Comparison of ENCODE assay signal across 17 mouse cellular contexts in the genomic region with DNA sequence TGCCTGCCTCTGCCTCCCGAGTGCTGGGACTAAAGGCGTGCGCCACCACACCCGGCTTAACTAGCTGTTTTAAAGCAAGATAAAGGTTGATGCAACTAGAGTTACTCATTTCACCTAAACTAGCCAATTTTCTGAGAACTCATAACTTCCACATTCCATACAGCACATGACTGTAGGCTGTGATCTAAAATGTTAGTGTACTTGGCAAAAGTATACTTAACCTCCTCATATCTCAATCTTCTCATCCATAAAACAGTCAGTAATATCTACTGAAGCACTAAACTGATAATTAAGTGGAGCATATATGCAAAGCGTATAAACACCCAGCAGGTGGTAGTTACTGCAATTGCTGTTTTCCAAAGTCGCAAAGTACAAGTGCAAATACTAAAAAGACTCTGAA. TPM values are rescaled to one million over a fixed set of nuclear protein-coding genes. Genes with fewer than 3 reads are reported as not detected.
DNase-seq lines count a peak whose midpoint lies in the region; ATAC-seq and TF ChIP-seq lines count a peak whose summit lies in the region.
"Had no signal": no experiment of that assay in that cellular context is flagged by ENCODE, and none has a peak within 500 bp of the region (broad histone marks: within the 10 kb centered on the region; RNA-seq: fewer than 3 reads in every experiment).

No protein-coding gene starts in this region.

- no peaks in the 10 kb centered on the region for H3K9me3 ChIP-seq in intestine, embryonic 14.5 days (ENCODE audit: control insufficient read depth, low read length)
- no peaks in the 10 kb centered on the region for H3K9me3 ChIP-seq in intestine, postnatal 0 days (ENCODE audit: control insufficient read depth)
- H3K9me3 ChIP-seq in liver, embryonic 12.5 days (replicated peaks) = no peaks in the 10 kb centered on the region
- H3K9me3 ChIP-seq in stomach, embryonic 15.5 days = no peaks in the 10 kb centered on the region
- no peaks in the 10 kb centered on the region for H3K9me3 ChIP-seq in midbrain, embryonic 11.5 days (ENCODE audit: control insufficient read depth, low read length)
- H3K9me3 ChIP-seq: embryonic facial prominence, embryonic 10.5 days; limb, embryonic 15.5 days; neural tube, embryonic 13.5 days had no signal

- no peaks in the 10 kb centered on the region for H3K36me3 ChIP-seq in intestine, embryonic 14.5 days (ENCODE audit: control insufficient read depth, insufficient read depth, low read length)
- no peaks in the 10 kb centered on the region for H3K36me3 ChIP-seq in intestine, postnatal 0 days (ENCODE audit: control insufficient read depth, insufficient read depth)
- peaks cover 19% of the 10 kb centered on the region for H3K36me3 ChIP-seq in liver, embryonic 12.5 days
- H3K36me3 ChIP-seq in stomach, embryonic 15.5 days = no peaks in the 10 kb centered on the region
- no peaks in the 10 kb centered on the region for H3K36me3 ChIP-seq in midbrain, embryonic 11.5 days (ENCODE audit: control insufficient read depth, insufficient read depth, low read length)
- H3K36me3 ChIP-seq: embryonic facial prominence, embryonic 10.5 days; limb, embryonic 15.5 days; neural tube, embryonic 13.5 days had no signal

- no peaks in the 10 kb centered on the region for H3K27me3 ChIP-seq in intestine, embryonic 14.5 days (replicated peaks; ENCODE audit: control insufficient read depth, insufficient read depth, low read length)
- H3K27me3 ChIP-seq in intestine, postnatal 0 days (replicated peaks; ENCODE audit: control insufficient read depth, insufficient read depth, low read length) = no peaks in the 10 kb centered on the region
- H3K27me3 ChIP-seq in liver, embryonic 12.5 days (replicated peaks) = no peaks in the 10 kb centered on the region
- no peaks in the 10 kb centered on the region for H3K27me3 ChIP-seq in stomach, embryonic 15.5 days (replicated peaks)
- H3K27me3 ChIP-seq in midbrain, embryonic 11.5 days (ENCODE audit: control insufficient read depth, insufficient read depth, low read length) = no peaks in the 10 kb centered on the region; the same call in 1 of the 2 replicates
- H3K27me3 ChIP-seq: limb, embryonic 15.5 days had no signal

- H3K27ac ChIP-seq in gastrocnemius, adult 2 months = peak overlapping the region; percentile 57; the same call in 1 of the 2 replicates
- H3K27ac ChIP-seq in intestine, embryonic 14.5 days (ENCODE audit: low read depth) = peak overlapping the region; percentile 70
- H3K27ac ChIP-seq in intestine, postnatal 0 days (ENCODE audit: low read depth, low read length) = no peak overlapping the region
- peak overlapping the region; percentile 100 for H3K27ac ChIP-seq in liver, embryonic 12.5 days
- H3K27ac ChIP-seq in stomach, embryonic 15.5 days = peak overlapping the region; percentile 63; the same call in 1 of the 2 replicates
- H3K27ac ChIP-seq in midbrain, embryonic 11.5 days (ENCODE audit: low read depth, low read length) = no peak overlapping the region; the same call in 1 of the 2 replicates
- H3K27ac ChIP-seq: embryonic facial prominence, embryonic 10.5 days; limb, embryonic 15.5 days; neural tube, embryonic 13.5 days had no signal

- DNase-seq in gastrocnemius, adult 2 months = no peak
- no peak for DNase-seq in gastrocnemius, postnatal 4 days (ENCODE audit: low spot score in 2 of 2)
- DNase-seq in intestine, embryonic 14.5 days (ENCODE audit: low spot score) = no peak
- DNase-seq in spleen, postnatal 36 days (ENCODE audit: low spot score in 2 of 2) = no peak
- no peak for DNase-seq in midbrain, embryonic 11.5 days (ENCODE audit: low spot score, missing footprints)
- DNase-seq: cerebellum, adult 9-11 months; lung, postnatal 4 days had no signal

- peak overlapping the region; percentile 18; the same call in 1 of the 2 replicates for H3K4me2 ChIP-seq in intestine, embryonic 14.5 days (ENCODE audit: low read length)
- H3K4me2 ChIP-seq in intestine, postnatal 0 days (replicated peaks; ENCODE audit: low read depth) = no peak overlapping the region
- peak overlapping the region; percentile 70 for H3K4me2 ChIP-seq in liver, embryonic 12.5 days
- H3K4me2 ChIP-seq in stomach, embryonic 15.5 days = no peak overlapping the region
- H3K4me2 ChIP-seq in midbrain, embryonic 11.5 days = no peak overlapping the region
- H3K4me2 ChIP-seq: limb, embryonic 15.5 days; neural tube, embryonic 13.5 days had no signal

- no peak overlapping the region for H3K9ac ChIP-seq in intestine, embryonic 14.5 days (ENCODE audit: low read length)
- H3K9ac ChIP-seq in intestine, postnatal 0 days (ENCODE audit: low read depth, low read length) = no peak overlapping the region
- peak overlapping the region; percentile 81 for H3K9ac ChIP-seq in liver, embryonic 12.5 days
- no peak overlapping the region for H3K9ac ChIP-seq in stomach, embryonic 15.5 days
- H3K9ac ChIP-seq in midbrain, embryonic 11.5 days (ENCODE audit: low read length) = no peak overlapping the region
- H3K9ac ChIP-seq: limb, embryonic 15.5 days; neural tube, embryonic 13.5 days had no signal

- intact Hi-C loops in gastrocnemius, adult 2 months (cut with DNase I) = no loop called here

- ATAC-seq in intestine, embryonic 14.5 days (replicated peaks; ENCODE audit: low FRiP score, low TSS enrichment, low read depth) = no peak
- ATAC-seq in intestine, postnatal 0 days = no peak
- no peak for ATAC-seq in liver, embryonic 12.5 days
- no peak for ATAC-seq in stomach, embryonic 15.5 days (ENCODE audit: insufficient read depth, low FRiP score, low read depth)
- ATAC-seq in midbrain, embryonic 11.5 days (ENCODE audit: low FRiP score) = no peak
- ATAC-seq: midbrain, embryonic 16.5 days had no signal

- peaks cover 22% of the 10 kb centered on the region for H3K4me1 ChIP-seq in intestine, embryonic 14.5 days (replicated peaks; ENCODE audit: control insufficient read depth, insufficient read depth, low read length)
- H3K4me1 ChIP-seq in intestine, postnatal 0 days (replicated peaks; ENCODE audit: control insufficient read depth, insufficient read depth, low read length) = 0 out of 2 replicates have a peak, but pooled peaks cover 11% of the 10 kb centered on the region
- H3K4me1 ChIP-seq in liver, embryonic 12.5 days = peaks cover 60% of the 10 kb centered on the region
- peaks cover 5% of the 10 kb centered on the region; the same call in 1 of the 2 replicates for H3K4me1 ChIP-seq in stomach, embryonic 15.5 days
- no peaks in the 10 kb centered on the region for H3K4me1 ChIP-seq in midbrain, embryonic 11.5 days (ENCODE audit: control insufficient read depth, insufficient read depth, low read length)
- H3K4me1 ChIP-seq: limb, embryonic 15.5 days; neural tube, embryonic 13.5 days had no signal

- WGBS in intestine, embryonic 14.5 days = 80% methylated on average over 6 of the region's 6 CpGs
- WGBS in intestine, postnatal 0 days = 54% methylated on average over 6 of the region's 6 CpGs
- WGBS in liver, embryonic 12.5 days (ENCODE audit: insufficient replicate concordance) = 49% methylated on average over 6 of the region's 6 CpGs
- WGBS in stomach, embryonic 15.5 days = 86% methylated on average over 6 of the region's 6 CpGs
- 94% methylated on average over 6 of the region's 6 CpGs for WGBS in midbrain, embryonic 11.5 days

- no peak overlapping the region for H3K4me3 ChIP-seq in gastrocnemius, adult 2 months
- H3K4me3 ChIP-seq in intestine, embryonic 14.5 days (ENCODE audit: low read depth, low read length) = no peak overlapping the region
- H3K4me3 ChIP-seq in intestine, postnatal 0 days (ENCODE audit: low read depth, low read length) = no peak overlapping the region
- H3K4me3 ChIP-seq in liver, embryonic 12.5 days = peak overlapping the region; percentile 71
- H3K4me3 ChIP-seq in stomach, embryonic 15.5 days (replicated peaks) = 0 out of 2 replicates have a peak overlapping the region, but pooled peaks have one; percentile 8
- no peak overlapping the region for H3K4me3 ChIP-seq in midbrain, embryonic 11.5 days (ENCODE audit: low read depth, low read length)
- H3K4me3 ChIP-seq: embryonic facial prominence, embryonic 10.5 days; limb, embryonic 15.5 days; neural tube, embryonic 13.5 days had no signal

- no peak for TF ChIP-seq CTCF in gastrocnemius, adult 2 months (IDR thresholded peaks at IDR 0.05)
- no peak for TF ChIP-seq CTCF in intestine, postnatal 0 days (IDR thresholded peaks at IDR 0.05; ENCODE audit: low read depth)

RNA-seq across cellular contexts. Expression of a gene that starts 1.6 kb away (rescaled TPM):
- 10 to 100 TPM; 16.6 to 17.5 TPM for total RNA-seq in gastrocnemius, adult 2 months (2021)
- total RNA-seq in gastrocnemius, postnatal 4 days (2021) = 10 to 100 TPM; 32.0 to 40.3 TPM
- polyA plus RNA-seq in intestine, embryonic 14.5 days (2014; fragmentation: Nextera tagmentation; extraction: Ambion mirVana) = 63.6 and 69.7 TPM in 2 replicates
- 39.7 and 41.6 TPM in 2 replicates for polyA plus RNA-seq in intestine, postnatal 0 days (2015; fragmentation: Nextera tagmentation; extraction: Ambion mirVana)
- polyA plus RNA-seq in liver, embryonic 12.5 days (2016; fragmentation: Nextera tagmentation; extraction: Ambion mirVana) = 56.5 and 58.5 TPM in 2 replicates
- polyA plus RNA-seq in stomach, embryonic 15.5 days (2015; fragmentation: Nextera tagmentation; extraction: Ambion mirVana) = 65.3 and 73.0 TPM in 2 replicates
- polyA plus RNA-seq in midbrain, embryonic 11.5 days (2014; fragmentation: Nextera tagmentation; extraction: Ambion mirVana) = 41.3 and 44.2 TPM in 2 replicates

RNA-seq across cellular contexts. Expression of a gene that starts 27.0 kb away (rescaled TPM):
- 10 to 100 TPM; 41.0 to 42.5 TPM for total RNA-seq in gastrocnemius, adult 2 months (2021)
- 10 to 100 TPM; 71.1 to 82.8 TPM for total RNA-seq in gastrocnemius, postnatal 4 days (2021)
- 74.8 and 83.7 TPM in 2 replicates for polyA plus RNA-seq in intestine, embryonic 14.5 days (2014; fragmentation: Nextera tagmentation; extraction: Ambion mirVana)
- 26.7 and 29.1 TPM in 2 replicates for polyA plus RNA-seq in intestine, postnatal 0 days (2015; fragmentation: Nextera tagmentation; extraction: Ambion mirVana)
- 58.8 and 59.6 TPM in 2 replicates for polyA plus RNA-seq in liver, embryonic 12.5 days (2016; fragmentation: Nextera tagmentation; extraction: Ambion mirVana)
- polyA plus RNA-seq in stomach, embryonic 15.5 days (2015; fragmentation: Nextera tagmentation; extraction: Ambion mirVana) = 73.7 and 75.9 TPM in 2 replicates
- polyA plus RNA-seq in midbrain, embryonic 11.5 days (2014; fragmentation: Nextera tagmentation; extraction: Ambion mirVana) = 74.7 and 77.4 TPM in 2 replicates

RNA-seq across cellular contexts. Expression of a gene that starts 43.4 kb away (rescaled TPM):
- total RNA-seq in gastrocnemius, adult 2 months (2021) = not detected
- total RNA-seq in gastrocnemius, postnatal 4 days (2021) = not detected
- polyA plus RNA-seq in intestine, embryonic 14.5 days (2014; fragmentation: Nextera tagmentation; extraction: Ambion mirVana) = 0.14 and 0.38 TPM in 2 replicates
- polyA plus RNA-seq in intestine, postnatal 0 days (2015; fragmentation: Nextera tagmentation; extraction: Ambion mirVana) = 0.09 TPM in 1 of 2 replicates, not detected in the other
- polyA plus RNA-seq in liver, embryonic 12.5 days (2016; fragmentation: Nextera tagmentation; extraction: Ambion mirVana) = 0.39 and 0.45 TPM in 2 replicates
- polyA plus RNA-seq in stomach, embryonic 15.5 days (2015; fragmentation: Nextera tagmentation; extraction: Ambion mirVana) = 0.21 and 0.22 TPM in 2 replicates
- polyA plus RNA-seq in midbrain, embryonic 11.5 days (2014; fragmentation: Nextera tagmentation; extraction: Ambion mirVana) = not detected in 2 replicates
- polyA plus RNA-seq: frontal cortex, adult 2 months; large intestine, adult 2 months; limb, embryonic 15.5 days; neural tube, embryonic 13.5 days; small intestine, adult 2 months had no signal

Comparison
In these comparisons a context has a peak if more than half of its experiments do, and no peak if none do; other contexts are left out.
1. H3K27ac ChIP-seq: peak in gastrocnemius, adult 2 months (single experiment), intestine, embryonic 14.5 days (single experiment), liver, embryonic 12.5 days (single experiment) and stomach, embryonic 15.5 days (single experiment); none in intestine, postnatal 0 days (single experiment) and midbrain, embryonic 11.5 days (single experiment).
2. H3K4me2 ChIP-seq: peak in intestine, embryonic 14.5 days (single experiment) and liver, embryonic 12.5 days (single experiment); none in intestine, postnatal 0 days (single experiment), stomach, embryonic 15.5 days (single experiment) and midbrain, embryonic 11.5 days (single experiment).
3. H3K4me3 ChIP-seq: peak in liver, embryonic 12.5 days (single experiment) and stomach, embryonic 15.5 days (single experiment); none in gastrocnemius, adult 2 months (single experiment), intestine, embryonic 14.5 days (single experiment), intestine, postnatal 0 days (single experiment) and midbrain, embryonic 11.5 days (single experiment).